Comparison of ENCODE assay signal across 9 mouse cellular contexts in genomic region chr17:46576070-46576469, GRCm38 (mm10). TPM values are rescaled to one million over a fixed set of nuclear protein-coding genes. Genes with fewer than 3 reads are reported as not detected.
DNase-seq lines count a peak whose midpoint lies in the region; ATAC-seq and TF ChIP-seq lines count a peak whose summit lies in the region.
"Had no signal": no experiment of that assay in that cellular context is flagged by ENCODE, and none has a peak within 500 bp of the region (broad histone marks: within the 10 kb centered on the region; RNA-seq: fewer than 3 reads in every experiment).

No protein-coding gene starts in this region.

- no peak for TF ChIP-seq EP300 in liver, postnatal 0 days (IDR thresholded peaks at IDR 0.05; ENCODE audit: low read depth)

- H3K4me3 ChIP-seq in liver, postnatal 0 days (ENCODE audit: low read depth, low read length): no peak overlapping the region
- H3K4me3 ChIP-seq in liver, embryonic 11.5 days (ENCODE audit: low read depth, low read length): no peak overlapping the region
- no peak overlapping the region for H3K4me3 ChIP-seq in limb, embryonic 10.5 days
- H3K4me3 ChIP-seq: myocyte had no signal

- no peak overlapping the region for H3K27ac ChIP-seq in liver, postnatal 0 days (ENCODE audit: low read depth)
- H3K27ac ChIP-seq in liver, embryonic 11.5 days (ENCODE audit: low read depth, low read length): no peak overlapping the region
- no peak overlapping the region for H3K27ac ChIP-seq in limb, embryonic 10.5 days

- no peaks in the 10 kb centered on the region for H3K9me3 ChIP-seq in liver, postnatal 0 days (ENCODE audit: low read length)
- no peaks in the 10 kb centered on the region for H3K9me3 ChIP-seq in liver, embryonic 11.5 days (ENCODE audit: control insufficient read depth, low read length)
- H3K9me3 ChIP-seq in limb, embryonic 10.5 days (replicated peaks): no peaks in the 10 kb centered on the region

- H3K36me3 ChIP-seq in liver, postnatal 0 days (replicated peaks; ENCODE audit: insufficient read depth, low read length): peaks cover 23% of the 10 kb centered on the region; the same call in 1 of the 2 replicates
- peaks cover 29% of the 10 kb centered on the region for H3K36me3 ChIP-seq in liver, embryonic 11.5 days (ENCODE audit: control insufficient read depth, insufficient read depth, low read length)
- peaks cover 96% of the 10 kb centered on the region for H3K36me3 ChIP-seq in limb, embryonic 10.5 days

- no peak for ATAC-seq in liver, postnatal 0 days
- no peak for ATAC-seq in liver, embryonic 11.5 days (replicated peaks; ENCODE audit: low FRiP score)
- ATAC-seq: forebrain, embryonic 14.5 days had no signal

- H3K4me2 ChIP-seq in liver, postnatal 0 days (ENCODE audit: low read depth, low read length): no peak overlapping the region
- H3K4me2 ChIP-seq in liver, embryonic 11.5 days: no peak overlapping the region

- no peaks in the 10 kb centered on the region for H3K27me3 ChIP-seq in liver, postnatal 0 days (ENCODE audit: insufficient read depth, low read length)
- no peaks in the 10 kb centered on the region for H3K27me3 ChIP-seq in liver, embryonic 11.5 days (replicated peaks; ENCODE audit: control insufficient read depth, insufficient read depth, low read length)
- H3K27me3 ChIP-seq in limb, embryonic 10.5 days (ENCODE audit: low read depth, poor library complexity, severe bottlenecking): no peaks in the 10 kb centered on the region

- 76% methylated on average over 13 of the region's 13 CpGs for WGBS in liver, postnatal 0 days (ENCODE audit: insufficient replicate concordance)
- WGBS in liver, embryonic 11.5 days: 82% methylated on average over 13 of the region's 13 CpGs
- 91% methylated on average over 13 of the region's 13 CpGs for WGBS in limb, embryonic 10.5 days

- H3K4me1 ChIP-seq in liver, postnatal 0 days (ENCODE audit: insufficient read depth): no peaks in the 10 kb centered on the region
- no peaks in the 10 kb centered on the region for H3K4me1 ChIP-seq in liver, embryonic 11.5 days (replicated peaks; ENCODE audit: control insufficient read depth, insufficient read depth, low read length)
- no peaks in the 10 kb centered on the region for H3K4me1 ChIP-seq in limb, embryonic 10.5 days

- H3K9ac ChIP-seq in liver, postnatal 0 days (replicated peaks): no peak overlapping the region
- H3K9ac ChIP-seq in liver, embryonic 11.5 days (ENCODE audit: low read depth, low read length): no peak overlapping the region

- peak; percentile 68 for TF ChIP-seq CTCF in liver, postnatal 0 days (IDR thresholded peaks at IDR 0.05; ENCODE audit: low read depth)

- DNase-seq in liver, postnatal 0 days: peak; percentile 49
- no peak for DNase-seq in liver, embryonic 11.5 days (ENCODE audit: low spot score)
- DNase-seq in ZHBTc4 (ENCODE audit: low read depth, low spot score): peak; percentile 62
- DNase-seq in kidney, postnatal 36 days: peak; percentile 35 to 71
- peak; percentile 63 for DNase-seq in thymus, postnatal 14 days
- DNase-seq in frontal cortex, postnatal 25 days (ENCODE audit: low spot score in 2 of 2): no peak
- DNase-seq in limb, embryonic 10.5 days (ENCODE audit: low spot score): no peak

RNA-seq across cellular contexts. Expression of gene Srf, which starts 20.1 kb away (rescaled TPM):
- 1.3 and 1.9 TPM in 2 replicates for polyA plus RNA-seq in liver, postnatal 0 days (2015; fragmentation: Nextera tagmentation; extraction: Ambion mirVana)
- polyA plus RNA-seq in liver, embryonic 11.5 days (2014; fragmentation: Nextera tagmentation; extraction: Ambion mirVana): 5.6 and 9.2 TPM in 2 replicates
- 8.3 and 9.0 TPM in 2 replicates for polyA plus RNA-seq in limb, embryonic 10.5 days (2016; fragmentation: Nextera tagmentation; extraction: Ambion mirVana)

RNA-seq across cellular contexts. Expression of gene Cul9, which starts 29.9 kb away (rescaled TPM):
- polyA plus RNA-seq in liver, postnatal 0 days (2015; fragmentation: Nextera tagmentation; extraction: Ambion mirVana): 1.0 and 1.3 TPM in 2 replicates
- polyA plus RNA-seq in liver, embryonic 11.5 days (2014; fragmentation: Nextera tagmentation; extraction: Ambion mirVana): 1.1 and 1.2 TPM in 2 replicates
- 2.4 and 5.6 TPM in 2 replicates for polyA plus RNA-seq in limb, embryonic 10.5 days (2016; fragmentation: Nextera tagmentation; extraction: Ambion mirVana)

RNA-seq across cellular contexts. Expression of gene Ptk7, which starts 53.2 kb away (rescaled TPM):
- polyA plus RNA-seq in liver, postnatal 0 days (2015; fragmentation: Nextera tagmentation; extraction: Ambion mirVana): 3.0 and 3.5 TPM in 2 replicates
- 24.5 and 24.7 TPM in 2 replicates for polyA plus RNA-seq in liver, embryonic 11.5 days (2014; fragmentation: Nextera tagmentation; extraction: Ambion mirVana)
- polyA plus RNA-seq in limb, embryonic 10.5 days (2016; fragmentation: Nextera tagmentation; extraction: Ambion mirVana): 102 and 142 TPM in 2 replicates

Comparison
In these comparisons a context has a peak if more than half of its experiments do, and no peak if none do; other contexts are left out.
1. DNase-seq: peak in liver, postnatal 0 days (single experiment), ZHBTc4 (single experiment), kidney, postnatal 36 days (2 of 2) and thymus, postnatal 14 days (single experiment); none in liver, embryonic 11.5 days (single experiment), frontal cortex, postnatal 25 days (0 of 2) and limb, embryonic 10.5 days (single experiment).